Mouse (Mus musculus): ENCODE results near the gene Opcml. TPM values are rescaled to one million over a fixed set of nuclear protein-coding genes. Genes with fewer than 3 reads are reported as not detected.

Gene Opcml
- total and polyA plus RNA-seq, 2 experiments from 2014 or later: 0.49 to 0.57 TPM

- TF ChIP-seq CTCF (IDR thresholded peaks at IDR 0.05; ENCODE audit: low read depth) (no peak), EP300 (IDR thresholded peaks at IDR 0.05; ENCODE audit: low read depth) (no peak)
Measured at GRCm38 (mm10) chr9:28286384-28286783, 495.8 kb downstream of the Opcml start.

GRCm38 (mm10) chr9:28287485-28287884 is 496.9 kb downstream of the Opcml start:
- Histone ChIP-seq H3K4me1 (ENCODE audit: control insufficient read depth, insufficient read depth) (no peaks in the 10 kb centered on the region), H3K9me3 (replicated peaks; ENCODE audit: control insufficient read depth, low read length) (no peaks in the 10 kb centered on the region), H3K4me3 (ENCODE audit: low read depth, low read length) (no peak overlapping the region), H3K4me2 (ENCODE audit: low read depth, low read length) (no peak overlapping the region), H3K27ac (ENCODE audit: low read depth) (no peak overlapping the region), H3K27me3 (ENCODE audit: control insufficient read depth, insufficient read depth, low read length) (no peaks in the 10 kb centered on the region), H3K36me3 (replicated peaks; ENCODE audit: control insufficient read depth, insufficient read depth, low read length) (no peaks in the 10 kb centered on the region), H3K9ac (replicated peaks; ENCODE audit: low read depth, low read length) (no peak overlapping the region)
- 56% methylated on average over 2 of the region's 2 CpGs for WGBS
- no peak for TF ChIP-seq CTCF (IDR thresholded peaks at IDR 0.05; ENCODE audit: low read depth)
- ATAC-seq (ENCODE audit: insufficient read depth, low read depth) (no peak), DNase-seq (ENCODE audit: low spot score) (no peak)

More at GRCm38 (mm10) chr9:28286384-28286783, 495.8 kb downstream of the Opcml start:
- no peak overlapping the region for H3K9ac ChIP-seq (replicated peaks; ENCODE audit: low read depth, low read length)
- WGBS: 73% methylated on average over 7 of the region's 7 CpGs
- H3K4me3 ChIP-seq (ENCODE audit: low read depth, low read length): no peak overlapping the region
- H3K27me3 ChIP-seq (ENCODE audit: control insufficient read depth, insufficient read depth, low read length): no peaks in the 10 kb centered on the region
- no peak for ATAC-seq (ENCODE audit: insufficient read depth, low read depth)
- H3K27ac ChIP-seq (ENCODE audit: low read depth): no peak overlapping the region
- H3K4me2 ChIP-seq (ENCODE audit: low read depth, low read length): no peak overlapping the region
- H3K36me3 ChIP-seq (replicated peaks; ENCODE audit: control insufficient read depth, insufficient read depth, low read length): no peaks in the 10 kb centered on the region
- H3K9me3 ChIP-seq (replicated peaks; ENCODE audit: control insufficient read depth, low read length): no peaks in the 10 kb centered on the region
- H3K4me1 ChIP-seq (ENCODE audit: control insufficient read depth, insufficient read depth): peaks cover 6% of the 10 kb centered on the region; the same call in 1 of the 2 replicates
- DNase-seq (ENCODE audit: low spot score): no peak

- no peaks in the 10 kb centered on the region for H3K4me1 ChIP-seq (ENCODE audit: control insufficient read depth, insufficient read depth)
- H3K4me2 ChIP-seq (ENCODE audit: low read depth, low read length): no peak overlapping the region
- no peak overlapping the region for H3K4me3 ChIP-seq (ENCODE audit: low read depth, low read length)
- H3K27me3 ChIP-seq (ENCODE audit: control insufficient read depth, insufficient read depth, low read length): no peaks in the 10 kb centered on the region
- 29% methylated on average over 1 of the region's 1 CpGs for WGBS
- peak overlapping the region; percentile 8; the same call in 1 of the 2 replicates for H3K27ac ChIP-seq (ENCODE audit: low read depth)
- ATAC-seq (ENCODE audit: insufficient read depth, low read depth): peak; percentile 76
- no peaks in the 10 kb centered on the region for H3K9me3 ChIP-seq (replicated peaks; ENCODE audit: control insufficient read depth, low read length)
- no peaks in the 10 kb centered on the region for H3K36me3 ChIP-seq (replicated peaks; ENCODE audit: control insufficient read depth, insufficient read depth, low read length)
- H3K9ac ChIP-seq (replicated peaks; ENCODE audit: low read depth, low read length): no peak overlapping the region
- TF ChIP-seq CTCF (IDR thresholded peaks at IDR 0.05; ENCODE audit: low read depth) (no peak), EP300 (IDR thresholded peaks at IDR 0.05; ENCODE audit: low read depth) (no peak)
- peak; percentile 21 for DNase-seq (ENCODE audit: low spot score)
Measured at GRCm38 (mm10) chr9:28289696-28290330, 499.2 kb downstream of the Opcml start.

GRCm38 (mm10) chr9:28303659-28304058 is 513.1 kb downstream of the Opcml start:
- Histone ChIP-seq H3K4me2 (ENCODE audit: low read depth, low read length) (no peak overlapping the region), H3K4me3 (ENCODE audit: low read depth, low read length) (no peak overlapping the region), H3K4me1 (ENCODE audit: control insufficient read depth, insufficient read depth) (no peaks in the 10 kb centered on the region), H3K9me3 (replicated peaks; ENCODE audit: control insufficient read depth, low read length) (no peaks in the 10 kb centered on the region), H3K27ac (ENCODE audit: low read depth) (no peak overlapping the region), H3K36me3 (replicated peaks; ENCODE audit: control insufficient read depth, insufficient read depth, low read length) (no peaks in the 10 kb centered on the region), H3K27me3 (ENCODE audit: control insufficient read depth, insufficient read depth, low read length) (no peaks in the 10 kb centered on the region), H3K9ac (replicated peaks; ENCODE audit: low read depth, low read length) (no peak overlapping the region)
- no peak for ATAC-seq (ENCODE audit: insufficient read depth, low read depth)
- TF ChIP-seq EP300 (IDR thresholded peaks at IDR 0.05; ENCODE audit: low read depth): no peak
- no peak for TF ChIP-seq CTCF (IDR thresholded peaks at IDR 0.05; ENCODE audit: low read depth)
- no peak for DNase-seq (ENCODE audit: low spot score)
- 79% methylated on average over 8 of the region's 8 CpGs for WGBS

- no peaks in the 10 kb centered on the region for H3K9me3 ChIP-seq (replicated peaks; ENCODE audit: control insufficient read depth, low read length)
- no peak overlapping the region for H3K27ac ChIP-seq (ENCODE audit: low read depth)
- no peak overlapping the region for H3K4me3 ChIP-seq (ENCODE audit: low read depth, low read length)
- H3K9ac ChIP-seq (replicated peaks; ENCODE audit: low read depth, low read length): no peak overlapping the region
- WGBS: 66% methylated on average over 11 of the region's 11 CpGs
- TF ChIP-seq EP300 (IDR thresholded peaks at IDR 0.05; ENCODE audit: low read depth) (no peak), CTCF (IDR thresholded peaks at IDR 0.05; ENCODE audit: low read depth) (no peak)
- ATAC-seq (ENCODE audit: insufficient read depth, low read depth): no peak
- H3K27me3 ChIP-seq (ENCODE audit: control insufficient read depth, insufficient read depth, low read length): no peaks in the 10 kb centered on the region
- H3K4me2 ChIP-seq (ENCODE audit: low read depth, low read length): no peak overlapping the region
- DNase-seq (ENCODE audit: low spot score): no peak
- H3K4me1 ChIP-seq (ENCODE audit: control insufficient read depth, insufficient read depth): no peaks in the 10 kb centered on the region
- H3K36me3 ChIP-seq (replicated peaks; ENCODE audit: control insufficient read depth, insufficient read depth, low read length): no peaks in the 10 kb centered on the region
Measured at GRCm38 (mm10) chr9:28306364-28307121, 516.0 kb downstream of the Opcml start.
